16 mouse cellular contexts compared by ENCODE assay signal in the genomic region with DNA sequence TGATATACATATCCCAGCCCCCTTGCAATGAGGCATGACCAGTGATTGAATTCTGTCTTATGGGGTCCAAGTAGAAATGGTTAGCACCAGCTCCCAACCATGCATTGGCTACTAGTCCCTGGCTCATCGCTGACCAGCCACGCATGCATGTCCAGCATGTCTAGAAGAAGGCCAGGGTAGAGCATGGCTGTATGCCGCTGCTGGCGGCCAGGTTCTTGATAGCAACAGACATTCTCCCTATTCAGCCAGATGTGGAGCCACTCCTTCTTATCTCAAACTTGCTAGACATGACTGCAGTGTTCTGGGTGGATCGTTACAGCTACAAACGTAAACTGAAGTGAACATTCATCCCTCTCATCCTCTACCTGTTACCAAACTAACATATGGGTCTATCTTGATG.
"Had no signal": no experiment of that assay in that cellular context is flagged by ENCODE, and none has a peak within 500 bp of the region (broad histone marks: within the 10 kb centered on the region; RNA-seq: fewer than 3 reads in every experiment).

No protein-coding gene starts in this region.

- H3K27ac ChIP-seq: neural tube, embryonic 12.5 days; neural tube, embryonic 13.5 days; neural tube, embryonic 15.5 days; stomach, embryonic 15.5 days had no signal

- H3K36me3 ChIP-seq: neural tube, embryonic 12.5 days; neural tube, embryonic 13.5 days; neural tube, embryonic 15.5 days; stomach, embryonic 15.5 days had no signal

- H3K4me1 ChIP-seq: neural tube, embryonic 12.5 days; neural tube, embryonic 15.5 days; stomach, embryonic 15.5 days had no signal

- DNase-seq: retina, postnatal 1 day; right cerebral cortex, adult 18-20 months; right cerebral cortex, postnatal 14 days; right cerebral cortex, postnatal 25 days; right cerebral cortex, postnatal 4 days; spleen, adult 18-20 months; thymus, adult 18-20 months; thymus, adult 2 months; thymus, postnatal 14 days; thymus, postnatal 25 days; thymus, postnatal 36 days; thymus, postnatal 4 days had no signal

- H3K9me3 ChIP-seq: neural tube, embryonic 13.5 days; neural tube, embryonic 15.5 days; stomach, embryonic 15.5 days had no signal

- H3K4me3 ChIP-seq: neural tube, embryonic 12.5 days; neural tube, embryonic 13.5 days; neural tube, embryonic 15.5 days; stomach, embryonic 15.5 days had no signal

- H3K4me2 ChIP-seq: neural tube, embryonic 12.5 days; neural tube, embryonic 13.5 days; neural tube, embryonic 15.5 days; stomach, embryonic 15.5 days had no signal

- H3K27me3 ChIP-seq: neural tube, embryonic 12.5 days; neural tube, embryonic 13.5 days; neural tube, embryonic 15.5 days; stomach, embryonic 15.5 days had no signal

- H3K9ac ChIP-seq: neural tube, embryonic 12.5 days; neural tube, embryonic 13.5 days; neural tube, embryonic 15.5 days; stomach, embryonic 15.5 days had no signal
